In the genomic region with DNA sequence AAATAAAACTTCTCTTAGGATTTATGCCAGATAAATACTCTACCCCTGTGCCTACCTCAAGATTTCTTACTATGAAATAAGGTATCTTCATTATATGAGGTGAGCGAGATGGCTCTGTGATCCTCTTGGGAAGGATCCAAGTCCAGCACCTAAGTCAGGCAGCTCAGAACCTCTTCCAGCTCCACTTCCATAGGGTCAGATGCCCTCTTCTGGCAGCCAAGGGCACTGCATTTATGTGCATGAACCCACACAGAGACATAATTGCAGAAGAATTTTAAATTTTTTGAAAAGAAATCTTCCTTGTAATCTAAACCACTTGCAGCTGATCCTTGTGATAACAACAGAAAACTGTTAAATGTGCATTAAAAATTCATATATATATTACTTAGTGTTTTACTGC, we compare ENCODE assay signal across 11 mouse cellular contexts.
A peak's percentile ranks its signal among the peaks of the same experiment; 100 is the strongest.
DNase-seq lines count a peak whose midpoint lies in the region; TF ChIP-seq lines count a peak whose summit lies in the region.
"Had no signal": no experiment of that assay in that cellular context is flagged by ENCODE, and none has a peak within 500 bp of the region (broad histone marks: within the 10 kb centered on the region; RNA-seq: fewer than 3 reads in every experiment).

No protein-coding gene starts in this region.

- intact Hi-C loops in left cerebral cortex, postnatal 36 days (cut with DNase I) = no loop called here

- H3K4me3 ChIP-seq in layer of hippocampus, adult 2 months = no peak overlapping the region
- H3K4me3 ChIP-seq: heart, embryonic 15.5 days; lung, embryonic 15.5 days had no signal

- DNase-seq in layer of hippocampus, adult 2 months (ENCODE audit: low spot score in 2 of 2) = no peak
- no peak for DNase-seq in layer of hippocampus, postnatal 36 days
- DNase-seq in A20 (ENCODE audit: low read depth, low spot score) = peak; percentile 42
- DNase-seq in ES-CJ7 (ENCODE audit: low read depth, low spot score) = peak; percentile 47
- DNase-seq in induced T-regulatory cell, adult 2 months (ENCODE audit: low read depth) = peak; percentile 36
- no peak for DNase-seq in left cerebral cortex, postnatal 36 days (ENCODE audit: low spot score in 2 of 2)
- DNase-seq in urinary bladder, adult 18-20 months (ENCODE audit: low spot score in 2 of 2) = no peak
- DNase-seq: cerebellum, adult 11-12 months; kidney, adult 11 months had no signal

- no peak overlapping the region for H3K27ac ChIP-seq in layer of hippocampus, adult 2 months
- H3K27ac ChIP-seq: heart, embryonic 15.5 days; lung, embryonic 15.5 days had no signal

- peak; percentile 68 for TF ChIP-seq CTCF in layer of hippocampus, adult 2 months (conservative IDR thresholded peaks at IDR 0.05)

Comparison
In these comparisons a context has a peak if more than half of its experiments do, and no peak if none do; other contexts are left out.
1. DNase-seq: peak in A20 (single experiment), ES-CJ7 (single experiment) and induced T-regulatory cell, adult 2 months (single experiment); none in layer of hippocampus, adult 2 months (0 of 2), layer of hippocampus, postnatal 36 days (0 of 2), left cerebral cortex, postnatal 36 days (0 of 2) and urinary bladder, adult 18-20 months (0 of 2).